Mouse (Mus musculus): ENCODE results near the gene Il10ra.

- no peak for TF ChIP-seq GATA1 (IDR thresholded peaks at IDR 0.05; ENCODE audit: low read length)
- TF ChIP-seq TAL1 (IDR thresholded peaks at IDR 0.05; ENCODE audit: low read length) = no peak
Measured at GRCm38 (mm10) chr9:45207015-45207743, 61.8 kb downstream of the Il10ra start.
